Mouse (Mus musculus) embryonic fibroblast, embryonic 13.5 days (primary cell): ENCODE data around the gene Gm21981.

Experiments used
- CTCF ChIP-seq: IDR thresholded peaks from 2 replicates; pipeline ENCODE4 v1.5.1; 2011; ENCODE audit warnings: mild to moderate bottlenecking, control low read depth, low read length, moderate library complexity, borderline replicate concordance; ENCODE audit not compliant: insufficient read depth
- POLR2A ChIP-seq: IDR thresholded peaks from 2 replicates; pipeline ENCODE4 v1.6.1; 2011; ENCODE audit warnings: low read depth, mild to moderate bottlenecking, control low read depth, low read length, moderate library complexity

DNA sequence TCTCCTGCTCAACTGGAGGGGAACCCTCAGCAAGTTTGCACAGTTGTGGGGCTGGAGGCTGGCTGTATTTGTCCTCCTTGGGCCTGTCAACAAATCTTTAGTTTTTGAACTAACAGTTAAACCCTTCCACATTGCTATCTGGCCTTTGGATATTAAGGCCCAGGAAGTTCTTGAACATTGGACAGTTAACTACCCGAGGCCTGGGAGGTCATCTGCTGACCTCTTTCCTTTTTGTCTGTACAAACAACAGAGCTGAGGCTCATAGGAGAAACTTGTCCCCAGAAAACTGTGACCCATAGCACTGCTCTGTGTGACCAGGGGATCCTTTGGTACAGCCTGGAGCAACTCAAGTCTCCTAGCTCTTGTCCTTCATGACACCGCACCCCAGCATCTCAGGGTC, 4.8 kb upstream of the Gm21981 start:
- TF ChIP-seq CTCF (no peak), POLR2A (no peak)
